Mouse (Mus musculus) hindbrain, embryonic 10.5 days (tissue): ENCODE results near the gene Clcn1. TPM values are rescaled to one million over a fixed set of nuclear protein-coding genes. Genes with fewer than 3 reads are reported as not detected.

Source experiments
- DNase-seq: peaks from one replicate; pipeline ENCODE4 v3.0.0-alpha.2; 2017; ENCODE audit warnings: low spot score
- H3K27ac ChIP-seq: fragments of 300-500 bp; sonication (generic); 2 replicates; pipeline ENCODE4 v1.5.1; 2016; ENCODE audit warnings: mild to moderate bottlenecking, moderate library complexity
- H3K27me3 ChIP-seq: fragments of 300-500 bp; sonication (generic); 2 replicates; pipeline ENCODE4 v1.6.1; 2016; ENCODE audit warnings: mild to moderate bottlenecking; ENCODE audit not compliant: poor library complexity, insufficient read depth, severe bottlenecking
- H3K36me3 ChIP-seq: fragments of 300-500 bp; sonication (generic); 2 replicates; pipeline ENCODE4 v1.6.1; 2016; ENCODE audit warnings: mild to moderate bottlenecking, moderate library complexity
- H3K4me1 ChIP-seq: fragments of 300-500 bp; sonication (generic); replicated peaks from 2 replicates; pipeline ENCODE4 v1.6.1; 2016; ENCODE audit warnings: mild to moderate bottlenecking
- H3K4me3 ChIP-seq: fragments of 300-500 bp; sonication (generic); 2 replicates; pipeline ENCODE4 v1.5.1; 2016; ENCODE audit warnings: mild to moderate bottlenecking, moderate library complexity
- H3K9me3 ChIP-seq: fragments of 300-500 bp; sonication (generic); 2 replicates; pipeline ENCODE4 v1.6.1; 2016; ENCODE audit warnings: mild to moderate bottlenecking, moderate library complexity
- WGBS: fragments of 180-500 bp; shearing (Covaris S2); methylation state at CpG from one replicate; pipeline ENCODE4 v1.1.7; 2016; 5-methylcytosine and 5-hydroxymethylcytosine counted together
- polyA plus RNA-seq: library from polyadenylated mRNA; unstranded; fragments of >200 nt; fragmentation: Nextera tagmentation; extraction: Ambion mirVana; gene quantifications from 2 replicates; pipeline ENCODE4 v1.2.1, GENCODE M21; 2016

The Clcn1 gene
- polyA plus RNA-seq, 1 experiment from 2014 or later = 0.94 TPM

DNA sequence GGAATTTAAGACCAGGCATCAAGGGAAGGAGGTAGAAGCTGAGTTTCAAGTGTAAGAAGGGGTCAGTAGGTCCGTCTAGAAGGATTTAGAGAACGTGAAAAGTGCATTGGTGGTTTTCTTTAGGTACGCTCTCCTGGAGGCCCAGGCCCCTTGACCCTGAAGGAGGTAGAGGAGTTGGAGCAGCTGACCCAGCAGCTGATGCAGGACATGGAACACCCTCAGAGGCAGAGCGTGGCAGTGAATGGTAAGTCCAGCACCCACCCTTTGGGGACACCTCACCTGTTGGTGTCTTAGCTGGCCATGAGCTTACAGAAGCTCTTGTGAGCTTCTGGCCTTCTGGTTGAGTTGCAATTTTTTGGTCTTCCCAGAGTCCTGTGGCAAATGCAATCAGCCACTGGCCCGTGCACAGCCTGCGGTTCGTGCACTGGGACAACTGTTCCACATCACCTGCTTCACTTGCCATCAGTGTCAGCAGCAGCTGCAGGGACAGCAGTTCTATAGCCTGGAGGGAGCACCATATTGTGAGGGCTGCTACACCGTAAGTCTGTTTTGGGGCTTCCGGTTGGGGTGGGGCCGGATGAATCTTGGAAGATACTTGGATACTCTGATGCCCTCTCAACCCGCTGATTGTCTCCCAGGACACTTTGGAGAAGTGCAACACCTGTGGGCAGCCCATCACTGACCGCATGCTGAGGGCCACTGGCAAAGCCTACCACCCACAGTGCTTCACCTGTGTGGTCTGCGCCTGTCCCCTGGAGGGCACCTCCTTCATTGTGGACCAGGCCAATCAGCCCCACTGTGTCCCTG lies 69.5 kb downstream of the Clcn1 start:
- no peak for DNase-seq
- Histone ChIP-seq H3K27me3 (no peaks in the 10 kb centered on the region), H3K9me3 (no peaks in the 10 kb centered on the region), H3K4me3 (no peak overlapping the region), H3K36me3 (peaks cover 97% of the 10 kb centered on the region), H3K4me1 (peaks cover 31% of the 10 kb centered on the region), H3K27ac (no peak overlapping the region)
- 94% methylated on average over 13 of the region's 13 CpGs for WGBS

DNA sequence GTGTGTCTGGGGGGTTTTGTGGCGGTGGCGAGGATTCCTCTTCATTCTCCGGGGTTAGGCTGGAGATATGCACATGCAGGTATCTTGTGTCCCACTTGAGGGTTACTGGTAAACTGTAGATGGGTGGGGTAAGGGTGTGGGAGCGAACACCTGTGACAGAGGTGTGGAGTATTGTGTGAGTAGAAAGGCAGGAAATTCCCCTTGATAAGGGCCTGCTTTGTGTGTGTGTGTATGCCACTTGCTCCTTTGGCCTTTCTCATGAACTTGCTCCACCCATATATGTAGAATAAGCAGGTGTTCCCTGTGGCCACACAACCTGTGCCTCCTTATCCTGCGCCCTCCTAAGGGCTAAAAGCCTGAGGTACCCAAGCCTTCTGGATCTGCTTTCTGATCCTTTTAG lies 70.4 kb downstream of the Clcn1 start:
- Histone ChIP-seq H3K4me1 (peaks cover 22% of the 10 kb centered on the region), H3K4me3 (no peak overlapping the region), H3K27ac (no peak overlapping the region), H3K27me3 (no peaks in the 10 kb centered on the region), H3K9me3 (no peaks in the 10 kb centered on the region), H3K36me3 (peaks cover 97% of the 10 kb centered on the region)
- no peak for DNase-seq
- 91% methylated on average over 5 of the region's 5 CpGs for WGBS

DNA sequence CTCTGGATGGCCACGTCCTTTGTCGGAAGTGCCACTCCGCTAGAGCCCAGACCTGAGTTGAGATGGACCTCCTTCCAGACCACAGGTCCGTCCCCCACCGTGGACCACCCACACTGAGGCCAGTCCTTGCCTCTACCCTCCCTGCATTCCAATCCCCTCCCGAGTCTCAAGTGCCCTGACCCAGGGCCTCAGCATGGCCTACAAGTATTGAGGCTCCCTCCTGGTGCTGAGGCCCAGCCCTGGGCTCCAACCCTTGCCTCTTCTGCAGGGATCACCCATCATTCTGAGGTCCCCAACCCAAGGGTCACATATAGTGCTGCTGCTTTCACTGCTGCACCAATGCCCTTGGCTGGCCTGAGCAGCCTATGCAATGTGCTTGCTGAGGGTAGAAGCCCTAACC lies 71.4 kb downstream of the Clcn1 start:
- H3K36me3 ChIP-seq = peaks cover 87% of the 10 kb centered on the region
- no peak overlapping the region for H3K27ac ChIP-seq
- no peaks in the 10 kb centered on the region for H3K27me3 ChIP-seq
- H3K4me3 ChIP-seq = no peak overlapping the region
- H3K9me3 ChIP-seq = no peaks in the 10 kb centered on the region
- H3K4me1 ChIP-seq = peaks cover 20% of the 10 kb centered on the region
- 59% methylated on average over 6 of the region's 6 CpGs for WGBS
- DNase-seq = no peak

DNA sequence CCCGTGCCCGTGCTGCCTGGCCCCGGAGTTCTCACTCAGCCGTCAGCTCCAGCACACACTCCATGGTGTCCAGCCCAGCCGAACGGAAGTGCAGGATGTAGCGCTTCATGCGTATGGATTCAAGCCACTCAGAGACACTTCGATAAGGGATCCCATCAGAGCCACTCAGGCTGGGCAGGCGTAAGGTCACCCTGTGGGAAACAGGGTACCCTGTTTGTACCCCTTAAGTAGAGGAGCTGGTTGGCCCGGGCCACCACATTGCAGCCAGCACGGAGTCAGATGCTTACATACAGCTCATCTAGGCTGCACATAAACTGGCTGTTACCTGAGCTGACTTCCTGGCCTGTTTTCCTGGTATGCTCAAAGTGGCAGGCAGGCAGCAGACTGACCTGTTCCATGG lies 72.4 kb downstream of the Clcn1 start:
- no peak for DNase-seq
- no peaks in the 10 kb centered on the region for H3K9me3 ChIP-seq

DNA sequence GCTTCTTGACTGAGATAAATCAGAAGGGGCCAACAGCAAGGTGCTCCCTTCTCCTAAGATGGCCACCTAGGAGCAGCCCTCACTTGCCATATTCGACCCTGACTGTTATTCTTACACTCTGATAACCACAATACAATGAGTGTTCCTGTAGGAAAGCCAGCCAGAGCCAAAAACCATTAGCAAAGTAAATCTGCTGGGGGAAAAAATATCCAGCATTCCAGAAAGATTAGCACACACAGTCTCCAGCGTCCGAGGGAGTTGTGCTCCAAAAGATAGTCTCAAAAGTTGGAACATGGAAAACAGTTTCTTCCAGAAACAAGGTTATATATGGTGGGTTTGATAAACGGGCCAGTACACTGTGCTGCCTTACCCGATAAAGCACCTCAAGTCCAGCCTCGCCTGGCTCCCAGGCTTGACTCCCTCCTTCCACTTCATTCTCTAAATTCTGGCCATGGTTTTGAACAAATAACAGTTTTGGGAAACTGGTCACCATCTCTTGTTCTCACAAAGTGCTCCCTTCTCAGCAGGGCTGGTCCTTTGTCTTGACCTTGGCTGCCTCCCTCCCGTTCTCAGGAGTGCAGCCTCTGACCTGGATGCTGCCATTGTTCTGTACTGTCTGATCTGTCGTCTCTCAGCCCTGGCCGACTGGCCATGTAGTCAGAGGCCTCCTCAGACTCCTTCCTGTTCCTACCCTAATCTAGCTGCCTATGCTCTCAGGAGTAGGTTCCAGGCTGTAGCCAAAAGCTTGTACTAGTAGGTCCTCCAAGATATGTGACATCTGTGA lies 73.1 kb downstream of the Clcn1 start:
- H3K4me1 ChIP-seq = 0 out of 2 replicates have a peak, but pooled peaks cover 9% of the 10 kb centered on the region
- H3K4me3 ChIP-seq = no peak overlapping the region
- no peaks in the 10 kb centered on the region for H3K9me3 ChIP-seq
- no peak for DNase-seq
- peaks cover 71% of the 10 kb centered on the region for H3K36me3 ChIP-seq
- no peaks in the 10 kb centered on the region for H3K27me3 ChIP-seq
- 77% methylated on average over 9 of the region's 9 CpGs for WGBS
- H3K27ac ChIP-seq = no peak overlapping the region

More for the DNA sequence above, 72.4 kb downstream of the Clcn1 start:
- Histone ChIP-seq H3K4me3 (no peak overlapping the region), H3K27me3 (no peaks in the 10 kb centered on the region), H3K36me3 (peaks cover 77% of the 10 kb centered on the region), H3K27ac (no peak overlapping the region), H3K4me1 (peaks cover 13% of the 10 kb centered on the region; the same call in 1 of the 2 replicates)
- WGBS = 96% methylated on average over 12 of the region's 12 CpGs

DNA sequence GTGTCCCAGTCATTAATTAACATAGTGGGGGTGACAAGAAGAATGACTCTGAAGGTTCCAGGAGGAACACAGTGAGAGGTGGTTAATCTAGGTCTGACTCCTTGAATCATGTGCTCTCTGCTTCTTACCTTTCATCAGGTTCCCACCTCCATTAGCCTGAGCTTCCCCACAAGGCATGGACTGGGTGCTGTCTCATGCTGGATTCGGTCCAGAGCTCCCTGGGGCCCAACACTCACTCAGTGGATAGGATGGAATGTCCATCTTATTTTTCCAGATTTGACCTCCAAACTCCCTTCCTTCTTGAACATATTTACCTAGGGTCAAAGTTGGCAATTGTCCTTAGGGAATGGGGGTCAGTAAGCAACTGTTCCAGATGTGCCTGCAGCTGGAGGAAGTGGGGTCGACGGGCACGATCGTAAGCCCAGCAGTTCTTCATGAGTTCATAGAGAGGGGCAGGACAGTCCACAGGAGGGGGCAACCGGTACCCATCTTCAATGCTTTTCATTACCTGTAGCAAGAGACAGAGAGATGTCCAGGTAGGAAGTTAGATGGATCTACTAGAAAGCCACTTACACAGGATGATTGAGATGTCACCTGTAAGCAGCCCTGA lies 73.9 kb downstream of the Clcn1 start:
- Histone ChIP-seq H3K4me3 (no peak overlapping the region), H3K4me1 (0 out of 2 replicates have a peak, but pooled peaks cover 9% of the 10 kb centered on the region), H3K9me3 (no peaks in the 10 kb centered on the region), H3K27ac (no peak overlapping the region), H3K27me3 (no peaks in the 10 kb centered on the region), H3K36me3 (peaks cover 63% of the 10 kb centered on the region)
- no peak for DNase-seq
- WGBS = 83% methylated on average over 6 of the region's 6 CpGs

DNA sequence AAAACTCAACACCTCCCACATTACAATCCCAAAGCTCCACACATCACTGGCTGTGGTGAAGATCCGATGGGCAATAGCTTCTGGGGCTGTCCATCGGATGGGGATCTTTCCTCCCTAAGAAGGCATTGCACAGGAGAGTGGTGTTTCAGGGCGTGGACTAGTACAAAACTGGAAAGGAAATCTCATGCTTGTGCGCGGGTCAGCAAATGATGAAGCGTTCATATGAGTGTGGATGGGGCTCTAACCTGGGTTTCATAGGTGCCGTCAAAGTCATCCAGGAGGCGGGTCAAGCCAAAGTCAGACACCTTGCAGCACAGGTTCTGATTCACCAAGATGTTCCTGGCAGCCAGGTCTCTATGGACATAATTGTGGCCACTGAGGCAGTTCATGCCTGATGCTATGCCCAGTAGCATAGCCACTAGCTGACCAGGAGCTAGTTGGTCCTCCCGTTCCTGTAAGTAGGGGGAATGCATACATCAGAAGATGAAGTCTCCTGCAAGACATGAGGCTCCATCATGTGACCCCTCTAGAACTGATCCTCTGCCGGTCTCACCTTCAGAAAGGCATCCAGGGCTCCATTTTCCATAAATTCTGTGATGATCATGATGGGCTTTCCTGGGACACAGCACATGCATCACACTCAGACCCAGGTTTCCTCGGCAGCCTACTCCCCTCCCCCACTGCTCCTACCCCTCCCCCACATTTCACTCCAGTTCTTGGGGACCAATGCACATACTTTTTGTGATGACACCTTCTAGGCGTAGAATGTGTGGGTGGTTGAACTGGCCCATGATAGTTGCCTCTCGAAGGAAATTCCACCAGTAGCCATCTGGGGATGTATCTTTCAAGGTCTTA lies 74.8 kb downstream of the Clcn1 start:
- Histone ChIP-seq H3K4me3 (no peak overlapping the region), H3K27me3 (no peaks in the 10 kb centered on the region), H3K4me1 (0 out of 2 replicates have a peak, but pooled peaks cover 9% of the 10 kb centered on the region), H3K27ac (no peak overlapping the region), H3K9me3 (no peaks in the 10 kb centered on the region), H3K36me3 (peaks cover 54% of the 10 kb centered on the region)
- WGBS = 94% methylated on average over 13 of the region's 13 CpGs
- DNase-seq = no peak

DNA sequence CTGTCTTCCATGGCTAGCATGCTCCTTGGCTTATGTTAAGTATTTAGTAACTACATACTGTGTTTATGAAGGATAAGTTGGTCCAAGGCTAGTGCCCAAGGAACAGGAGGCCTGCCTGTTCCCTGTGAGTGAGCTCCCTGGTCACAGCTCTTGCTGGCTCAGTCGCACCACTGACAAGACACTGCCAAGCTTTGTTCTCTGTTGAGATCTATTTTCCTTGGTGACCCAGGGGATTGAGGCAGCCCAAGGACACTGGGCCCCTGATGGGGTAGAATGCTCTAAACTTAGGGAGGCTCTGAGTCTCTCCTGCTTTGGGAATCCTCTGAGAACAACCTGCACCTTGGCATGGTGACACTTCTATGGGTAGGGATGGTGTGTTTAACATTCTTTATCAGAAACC lies 75.6 kb downstream of the Clcn1 start:
- Histone ChIP-seq H3K36me3 (peaks cover 46% of the 10 kb centered on the region), H3K27ac (no peak overlapping the region), H3K4me3 (no peak overlapping the region), H3K9me3 (no peaks in the 10 kb centered on the region), H3K4me1 (0 out of 2 replicates have a peak, but pooled peaks cover 9% of the 10 kb centered on the region), H3K27me3 (no peaks in the 10 kb centered on the region)
- DNase-seq = no peak
- whole genome bisulfite sequencing = 59% methylated on average over 1 of the region's 1 CpGs

DNA sequence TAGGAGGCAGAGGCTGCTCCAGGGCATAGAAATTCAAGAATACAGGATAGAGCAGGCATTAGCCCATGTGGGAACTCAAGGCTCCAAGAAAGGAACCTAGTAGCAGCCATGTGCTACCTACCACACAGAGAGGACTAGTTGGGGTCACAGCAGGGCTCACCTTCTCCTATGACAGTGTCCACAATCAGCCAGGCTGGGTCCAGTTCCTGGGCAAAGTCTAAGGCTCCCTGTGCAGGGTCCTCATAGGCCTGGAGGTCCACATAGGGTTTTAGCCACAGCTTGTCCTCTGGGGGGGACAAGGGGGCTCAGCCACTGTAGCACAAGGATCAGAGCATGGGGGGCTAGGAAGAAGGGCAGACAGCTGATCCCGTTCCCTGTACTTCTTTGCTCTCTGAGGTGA lies 76.0 kb downstream of the Clcn1 start:
- Histone ChIP-seq H3K27me3 (no peaks in the 10 kb centered on the region), H3K4me3 (no peak overlapping the region), H3K9me3 (no peaks in the 10 kb centered on the region), H3K4me1 (0 out of 2 replicates have a peak, but pooled peaks cover 8% of the 10 kb centered on the region), H3K36me3 (peaks cover 41% of the 10 kb centered on the region), H3K27ac (no peak overlapping the region)
- 75% methylated on average over 1 of the region's 1 CpGs for WGBS
- DNase-seq = no peak

DNA sequence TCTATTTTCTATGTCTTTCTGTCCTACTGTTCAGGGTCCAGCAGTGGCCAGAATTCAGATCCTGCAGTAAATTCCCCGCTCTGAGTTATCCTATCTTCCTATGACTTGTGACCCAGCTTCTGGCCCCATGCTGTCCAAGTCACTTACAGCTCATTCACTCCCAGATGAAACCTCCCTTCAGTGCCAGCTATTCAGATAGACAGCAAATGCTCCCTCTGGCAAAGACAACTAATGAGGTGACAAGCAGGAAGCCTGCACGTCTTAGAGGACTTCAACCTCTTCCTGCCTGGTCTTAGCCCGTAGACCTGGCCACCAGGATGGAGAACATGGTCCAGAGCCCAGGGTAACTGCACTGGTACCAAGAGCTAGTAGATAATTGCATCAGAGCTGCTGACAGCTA lies 76.5 kb downstream of the Clcn1 start:
- H3K4me3 ChIP-seq = no peak overlapping the region
- H3K27ac ChIP-seq = no peak overlapping the region
- no peak for DNase-seq
- 65% methylated on average over 3 of the region's 3 CpGs for WGBS
- H3K27me3 ChIP-seq = no peaks in the 10 kb centered on the region
- peaks cover 37% of the 10 kb centered on the region for H3K36me3 ChIP-seq
- no peaks in the 10 kb centered on the region for H3K9me3 ChIP-seq
- H3K4me1 ChIP-seq = 0 out of 2 replicates have a peak, but pooled peaks cover 3% of the 10 kb centered on the region

DNA sequence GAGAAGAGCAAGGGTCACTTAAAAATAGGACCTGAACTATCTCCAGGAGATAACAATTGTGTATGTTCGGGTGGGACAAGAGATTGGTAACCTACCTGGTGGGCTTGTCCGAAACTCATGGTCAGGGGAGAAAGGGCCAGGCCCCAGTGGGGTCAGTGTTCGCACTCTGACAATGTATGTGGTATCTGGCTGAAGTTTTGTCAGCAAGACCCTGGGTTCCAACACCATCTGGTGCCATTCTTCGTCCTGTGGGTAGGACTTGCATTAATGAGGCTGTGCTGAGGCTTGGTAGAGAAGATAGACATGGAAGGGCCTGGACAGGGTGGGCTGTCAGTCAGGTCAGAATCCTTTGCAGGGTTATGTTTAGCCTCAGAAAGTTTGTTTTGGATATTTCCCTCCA lies 77.6 kb downstream of the Clcn1 start:
- Histone ChIP-seq H3K9me3 (no peaks in the 10 kb centered on the region), H3K4me1 (0 out of 2 replicates have a peak, but pooled peaks cover 3% of the 10 kb centered on the region), H3K36me3 (peaks cover 26% of the 10 kb centered on the region), H3K27me3 (no peaks in the 10 kb centered on the region), H3K27ac (no peak overlapping the region), H3K4me3 (no peak overlapping the region)
- DNase-seq = no peak
- 89% methylated on average over 4 of the region's 4 CpGs for WGBS

DNA sequence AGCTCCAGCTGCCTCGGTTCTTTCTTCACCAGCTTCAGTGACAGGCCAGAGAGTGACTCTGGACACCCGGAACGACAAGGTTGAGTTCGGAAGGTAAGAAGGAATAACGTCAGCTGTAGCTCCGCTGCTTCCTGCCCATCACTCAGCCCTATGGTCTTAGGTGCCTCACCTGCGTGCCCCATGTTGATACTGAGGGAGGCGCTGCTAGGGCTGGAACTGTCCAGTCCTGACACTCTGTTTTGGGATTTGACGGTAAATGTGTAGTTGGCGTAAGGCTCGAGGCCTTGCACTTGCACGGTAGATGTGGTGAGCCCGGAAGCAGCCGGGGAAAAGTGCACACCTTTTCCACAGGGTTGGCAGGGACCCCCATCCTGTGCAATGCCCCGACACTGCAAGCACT lies 78.1 kb downstream of the Clcn1 start:
- 89% methylated on average over 15 of the region's 15 CpGs for WGBS
- peaks cover 20% of the 10 kb centered on the region for H3K36me3 ChIP-seq
- no peak for DNase-seq

More for the DNA sequence above, 78.1 kb downstream of the Clcn1 start:
- Histone ChIP-seq H3K4me1 (peaks cover 5% of the 10 kb centered on the region), H3K4me3 (no peak overlapping the region), H3K9me3 (no peaks in the 10 kb centered on the region), H3K27ac (no peak overlapping the region), H3K27me3 (no peaks in the 10 kb centered on the region)
